Mouse (Mus musculus) C2C12 (cell line): ENCODE data around the gene Ociad1.

ENCODE experiments used
- CTCF ChIP-seq: IDR thresholded peaks from one replicate; pipeline ENCODE4 v1.5.1; 2011; ENCODE audit not compliant: control insufficient read depth, insufficient read depth, insufficient read length
- MYOD1 ChIP-seq: IDR thresholded peaks from one replicate; pipeline ENCODE4 v1.6.1; 2011; ENCODE audit warnings: low read depth; ENCODE audit not compliant: control insufficient read depth, insufficient read length
- MYOG ChIP-seq: IDR thresholded peaks from one replicate; pipeline ENCODE4 v1.6.1; 2011; ENCODE audit not compliant: control insufficient read depth, insufficient read length; ENCODE audit errors: extremely low read depth
- USF1 ChIP-seq: IDR thresholded peaks from one replicate; pipeline ENCODE4 v1.6.1; 2011; ENCODE audit warnings: low read depth, mild to moderate bottlenecking, control low read depth, moderate library complexity

DNA sequence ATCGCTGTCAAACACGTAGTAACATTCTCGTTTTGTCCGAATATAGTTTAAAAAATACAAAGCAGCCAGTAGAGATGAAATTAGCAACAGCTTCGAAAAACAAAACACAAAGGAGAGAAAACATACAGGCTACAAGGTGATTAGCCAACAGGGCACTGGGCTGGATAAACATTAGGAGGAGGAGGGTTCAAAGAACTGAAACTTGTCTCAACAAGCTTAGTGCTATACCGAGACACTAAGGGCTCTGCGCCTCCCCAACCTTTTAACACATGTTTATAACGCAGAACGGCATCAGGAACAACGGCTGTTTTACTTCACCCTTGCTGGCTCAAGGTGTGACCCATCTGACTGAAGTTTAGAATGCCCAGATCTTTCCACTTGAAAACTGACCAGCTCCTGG is 13.4 kb upstream of the Ociad1 start:
- TF ChIP-seq CTCF (no peak), MYOD1 (no peak), USF1 (no peak), MYOG (no peak)
